Mouse (Mus musculus): ENCODE measurements at regions not wholly inside any gene's neighbourhood (a gene's known extent, or its start where the extent isn't known, plus 50 kb on each side); places are given as distances from the start of the nearest gene placed in this dataset.

- TF ChIP-seq CTCF (conservative IDR thresholded peaks at IDR 0.05; ENCODE audit: insufficient read depth, insufficient read length, low read depth, low read length): no peak
- no peak for TF ChIP-seq POLR2A (IDR thresholded peaks at IDR 0.05; ENCODE audit: low read depth, low read length)
Observed at GRCm38 (mm10) chr3:78635386-78635785, 650.9 kb downstream of the Rapgef2 start.
